Mouse (Mus musculus) MEL (cell line): ENCODE measurements around the gene Fam57a. TPM values are rescaled to one million over a fixed set of nuclear protein-coding genes. Genes with fewer than 3 reads are reported as not detected.
A peak's percentile ranks its signal among the peaks of the same experiment; 100 is the strongest.

Experiments
- DNase-seq: peaks from one replicate; pipeline ENCODE4 v3.0.0; 2011; ENCODE audit warnings: low read depth, low spot score
- H3K27ac ChIP-seq: 2 replicates; pipeline ENCODE4 v1.5.1; 2012; ENCODE audit warnings: low read depth, mild to moderate bottlenecking, control low read depth, low read length, moderate library complexity; ENCODE audit not compliant: control insufficient read depth
- H3K27me3 ChIP-seq, 2 experiments: fragments of 150-350 bp in 1 of 2; sonication (generic) in 1 of 2; 2 replicates each; pipeline ENCODE4 v1.6.1; 2012; ENCODE audit warnings: low read length in 2 of 2, mild to moderate bottlenecking in 2 of 2, improper control_type of control experiment in 1 of 2, moderate library complexity in 1 of 2; ENCODE audit not compliant: insufficient read depth in 2 of 2, control insufficient read depth in 1 of 2
- H3K36me3 ChIP-seq, 2 experiments: 2 replicates each; pipeline ENCODE4 v1.6.1; 2012 to 2014; ENCODE audit warnings: low read length in 2 of 2, improper control_type of control experiment in 1 of 2, inconsistent platforms in 1 of 2, mild to moderate bottlenecking in 1 of 2; ENCODE audit not compliant: insufficient read depth in 2 of 2, control insufficient read depth in 1 of 2
- H3K4me1 ChIP-seq, 2 experiments: fragments of 150-350 bp in 1 of 2; sonication (generic) in 1 of 2; 2 replicates each; pipeline ENCODE4 v1.6.1; 2012; ENCODE audit warnings: low read length in 2 of 2, improper control_type of control experiment in 1 of 2, mild to moderate bottlenecking in 1 of 2; ENCODE audit not compliant: insufficient read depth in 2 of 2, control insufficient read depth in 1 of 2
- H3K4me3 ChIP-seq, 2 experiments: fragments of 150-350 bp in 1 of 2; sonication (generic) in 1 of 2; 2 replicates each; pipeline ENCODE4 v1.5.1; 2012; ENCODE audit warnings: low read depth in 2 of 2, low read length in 2 of 2, mild to moderate bottlenecking in 2 of 2, moderate library complexity in 2 of 2, control low read depth in 1 of 2, improper control_type of control experiment in 1 of 2; ENCODE audit not compliant: control insufficient read depth in 1 of 2, insufficient read depth in 1 of 2
- H3K79me2 ChIP-seq: 2 replicates; pipeline ENCODE4 v1.6.1; 2012; ENCODE audit warnings: mild to moderate bottlenecking, low read length, moderate library complexity; ENCODE audit not compliant: control insufficient read depth, poor library complexity, insufficient read depth
- H3K9ac ChIP-seq: 2 replicates; pipeline ENCODE4 v1.6.1; 2012; ENCODE audit warnings: low read depth, mild to moderate bottlenecking, control low read depth, low read length, moderate library complexity; ENCODE audit not compliant: control insufficient read depth, poor library complexity, severe bottlenecking
- H3K9me3 ChIP-seq: fragments of 150-350 bp; sonication (generic); replicated peaks from 2 replicates; pipeline ENCODE4 v1.6.1; 2012; ENCODE audit warnings: mild to moderate bottlenecking, low read length, improper control_type of control experiment, moderate library complexity; ENCODE audit not compliant: insufficient read depth
- E2F4 ChIP-seq: IDR thresholded peaks from 2 replicates; pipeline ENCODE4 v1.6.1; 2011; ENCODE audit warnings: low read depth, low read length, improper control_type of control experiment, borderline replicate concordance
- ELF1 ChIP-seq: IDR thresholded peaks from 2 replicates; pipeline ENCODE4 v1.6.1; 2014; ENCODE audit warnings: low read depth, mild to moderate bottlenecking, inconsistent platforms, low read length, improper control_type of control experiment, moderate library complexity
- ETS1 ChIP-seq: IDR thresholded peaks from 2 replicates; pipeline ENCODE4 v1.6.1; 2012; ENCODE audit warnings: low read depth, mild to moderate bottlenecking, inconsistent platforms, low read length, improper control_type of control experiment, moderate library complexity
- GABPA ChIP-seq: IDR thresholded peaks from 2 replicates; pipeline ENCODE4 v1.6.1; 2012; ENCODE audit warnings: low read depth, mild to moderate bottlenecking, inconsistent platforms, low read length, improper control_type of control experiment, moderate library complexity
- GATA1 ChIP-seq: IDR thresholded peaks from 2 replicates; pipeline ENCODE4 v1.6.1; 2011; ENCODE audit warnings: low read depth, low read length, improper control_type of control experiment
- JUND ChIP-seq: IDR thresholded peaks from 2 replicates; pipeline ENCODE4 v1.6.1; 2011; ENCODE audit warnings: low read depth, mild to moderate bottlenecking, improper control_type of control experiment, low read length
- KAT2A ChIP-seq: conservative IDR thresholded peaks from 2 replicates; pipeline ENCODE4 v1.6.1; 2012; ENCODE audit warnings: low read depth, low read length, improper control_type of control experiment, inconsistent platforms
- MAX ChIP-seq: IDR thresholded peaks from 2 replicates; pipeline ENCODE4 v1.6.1; 2011; ENCODE audit warnings: low read length, improper control_type of control experiment
- MEF2A ChIP-seq: IDR thresholded peaks from 2 replicates; pipeline ENCODE4 v1.6.1; 2014; ENCODE audit warnings: low read depth, mild to moderate bottlenecking, inconsistent platforms, low read length, improper control_type of control experiment; ENCODE audit not compliant: poor library complexity, insufficient replicate concordance, severe bottlenecking; ENCODE audit errors: extremely low read depth
- NELFE ChIP-seq: IDR thresholded peaks from 2 replicates; pipeline ENCODE4 v1.6.1; 2011; ENCODE audit warnings: low read depth, low read length, improper control_type of control experiment
- NRF1 ChIP-seq: IDR thresholded peaks from 2 replicates; pipeline ENCODE4 v1.6.1; 2014; ENCODE audit warnings: low read depth, mild to moderate bottlenecking, inconsistent platforms, low read length, improper control_type of control experiment, moderate library complexity; ENCODE audit not compliant: poor library complexity, insufficient read depth, severe bottlenecking
- POLR2A ChIP-seq, 2 experiments: IDR thresholded peaks; 2 replicates each; pipeline ENCODE4 v1.6.1; 2011 to 2012; ENCODE audit warnings: low read length in 2 of 2, mild to moderate bottlenecking in 2 of 2, control low read depth in 1 of 2, improper control_type of control experiment in 1 of 2, low read depth in 1 of 2, moderate library complexity in 1 of 2; ENCODE audit not compliant: control insufficient read depth in 1 of 2, insufficient read depth in 1 of 2, poor library complexity in 1 of 2
- POLR2AphosphoS2 ChIP-seq: IDR thresholded peaks from 2 replicates; pipeline ENCODE4 v1.6.1; 2011; ENCODE audit warnings: low read length, improper control_type of control experiment
- POLR2AphosphoS5 ChIP-seq: IDR thresholded peaks from 2 replicates; pipeline ENCODE4 v1.6.1; 2012; ENCODE audit warnings: low read depth, borderline replicate concordance, mild to moderate bottlenecking, inconsistent platforms, low read length, moderate library complexity, mixed read lengths
- RAD21 ChIP-seq: IDR thresholded peaks from 2 replicates; pipeline ENCODE4 v1.6.1; 2011; ENCODE audit warnings: mild to moderate bottlenecking, low read depth, low read length, improper control_type of control experiment
- SIN3A ChIP-seq: IDR thresholded peaks from 2 replicates; pipeline ENCODE4 v1.6.1; 2012; ENCODE audit warnings: low read length, improper control_type of control experiment, inconsistent platforms
- SMC3 ChIP-seq: IDR thresholded peaks from 2 replicates; pipeline ENCODE4 v1.6.1; 2011; ENCODE audit warnings: low read depth, low read length, improper control_type of control experiment
- TAL1 ChIP-seq: IDR thresholded peaks from 2 replicates; pipeline ENCODE4 v1.6.1; 2012; ENCODE audit warnings: mild to moderate bottlenecking, inconsistent platforms, low read length, moderate library complexity, mixed read lengths
- TBP ChIP-seq: IDR thresholded peaks from 2 replicates; pipeline ENCODE4 v1.8.0; 2011; ENCODE audit warnings: low read depth, low read length, improper control_type of control experiment
- TCF12 ChIP-seq: IDR thresholded peaks from 2 replicates; pipeline ENCODE4 v1.6.1; 2014; ENCODE audit warnings: low read depth, mild to moderate bottlenecking, inconsistent platforms, low read length, improper control_type of control experiment, moderate library complexity
- UBTF ChIP-seq: IDR thresholded peaks from 2 replicates; pipeline ENCODE4 v1.6.1; 2012; ENCODE audit warnings: low read depth, mild to moderate bottlenecking, inconsistent platforms, low read length, improper control_type of control experiment, moderate library complexity, borderline replicate concordance; ENCODE audit not compliant: insufficient read depth
- ZMIZ1 ChIP-seq: IDR thresholded peaks from 2 replicates; pipeline ENCODE4 v1.6.1; 2012; ENCODE audit warnings: low read depth, mild to moderate bottlenecking, inconsistent platforms, low read length, improper control_type of control experiment, moderate library complexity
- polyA plus RNA-seq, 2 experiments: library from polyadenylated mRNA; stranded (reverse) in 1 of 2; unstranded in 1 of 2; fragments of >175 nt in 1 of 2; fragments of >200 nt in 1 of 2; gene quantifications; 2 replicates each; pipeline versions ENCODE4 v1.2.1 to v1.2.4; 2012; ENCODE audit warnings: low replicate concordance in 2 of 2, low read depth in 1 of 2; ENCODE audit not compliant: insufficient read length in 2 of 2, insufficient read depth in 1 of 2, missing spikeins in 1 of 2
- total RNA-seq: library from RNA; depleted of rRNA; stranded (reverse); fragments of 300-350 nt; gene quantifications from 2 replicates; pipeline ENCODE4 v1.2.3, GENCODE M21; 2012

The Fam57a gene
- total and polyA plus RNA-seq, 3 experiments: 8.5 to 8.8 TPM; not detected in 1

GRCm38 (mm10) chr11:76201761-76202674, 22.5 kb downstream of the Fam57a start (continued):
- no peak for TF ChIP-seq E2F4
- no peak for TF ChIP-seq ELF1
- TF ChIP-seq POLR2A (IDR thresholded peaks at IDR 0.05; ENCODE audit: control insufficient read depth in 1 of 2, insufficient read depth in 1 of 2, low read depth in 1 of 2, low read length in 2 of 2, poor library complexity in 1 of 2): peak; percentile 43 to 67; a peak in 2 of 4 replicates
- no peak for TF ChIP-seq GATA1
- TF ChIP-seq POLR2AphosphoS2: no peak
- no peak for TF ChIP-seq SMC3
- TF ChIP-seq NRF1: peak; percentile 9; the same call in 1 of the 2 replicates
- TF ChIP-seq TCF12: no peak
- TF ChIP-seq POLR2AphosphoS5: no peak
- no peak for TF ChIP-seq MEF2A
- 0 out of 2 replicates have a peak, but pooled peaks have one; percentile 15 for TF ChIP-seq UBTF
- peak; percentile 42 for TF ChIP-seq SIN3A
- no peak for TF ChIP-seq RAD21
- peak; percentile 36; the same call in 1 of the 2 replicates for TF ChIP-seq ZMIZ1
- peak; percentile 51 for TF ChIP-seq NELFE
- TF ChIP-seq TBP: no peak

GRCm38 (mm10) chr11:76206793-76207192, 27.3 kb downstream of the Fam57a start:
- Histone ChIP-seq H3K9ac (no peak overlapping the region), H3K4me1 (peaks cover 2 to 15% of the 10 kb centered on the region in 2 experiments; a peak in 3 of 4 replicates), H3K27me3 (peaks cover 0 to 2% of the 10 kb centered on the region in 2 experiments; a peak in 1 of 4 replicates)
- TF ChIP-seq KAT2A (no peak), POLR2AphosphoS5 (no peak), MAX (no peak), TBP (no peak), ETS1 (no peak), POLR2AphosphoS2 (no peak), JUND (no peak), ZMIZ1 (no peak), GABPA (no peak), TAL1 (no peak), POLR2A (IDR thresholded peaks at IDR 0.05; ENCODE audit: control insufficient read depth in 1 of 2, insufficient read depth in 1 of 2, low read depth in 1 of 2, low read length in 2 of 2, poor library complexity in 1 of 2) (no peak), ELF1 (no peak)
- TF ChIP-seq, all 39 proteins: peak for 0
- H3K79me2 ChIP-seq: peaks cover 5% of the 10 kb centered on the region; the same call in 1 of the 2 replicates
- no peaks in the 10 kb centered on the region for H3K9me3 ChIP-seq
- DNase-seq: no peak
- no peak overlapping the region for H3K27ac ChIP-seq
- H3K4me3 ChIP-seq: no peak overlapping the region
- H3K36me3 ChIP-seq: peaks cover 0 to 13% of the 10 kb centered on the region in 2 experiments; a peak in 2 of 4 replicates
